Mouse (Mus musculus): ENCODE measurements at regions not wholly inside any gene's neighbourhood (a gene's known extent, or its start where the extent isn't known, plus 50 kb on each side); places are given as distances from the start of the nearest gene placed in this dataset.

GRCm38 (mm10) chr5:85954526-85954925, 110.9 kb downstream of the Cenpc1 start:
- no peak for DNase-seq

GRCm38 (mm10) chr5:85936667-85937314, 128.6 kb downstream of the Cenpc1 start:
- DNase-seq, result peak; percentile 43

- DNase-seq, result no peak
Measured at GRCm38 (mm10) chr5:85918288-85918687, 147.1 kb downstream of the Cenpc1 start.

GRCm38 (mm10) chr5:85915000-85915399, 150.4 kb downstream of the Cenpc1 start:
- DNase-seq, result no peak

- DNase-seq, result no peak
Measured at GRCm38 (mm10) chr5:85896452-85896851, 168.9 kb downstream of the Cenpc1 start.

GRCm38 (mm10) chr5:85895814-85896213, 169.6 kb downstream of the Cenpc1 start:
- no peak for DNase-seq

- DNase-seq, result no peak
Measured at GRCm38 (mm10) chr5:85870311-85870710, 195.1 kb downstream of the Cenpc1 start.

GRCm38 (mm10) chr5:85832556-85832955, 232.8 kb downstream of the Cenpc1 start:
- DNase-seq, result no peak

- DNase-seq, result no peak
Measured at GRCm38 (mm10) chr5:85795531-85796197, 269.7 kb downstream of the Cenpc1 start.

GRCm38 (mm10) chr5:85793148-85793547, 272.2 kb downstream of the Cenpc1 start:
- DNase-seq, result no peak

GRCm38 (mm10) chr5:85780730-85781454, 284.5 kb downstream of the Cenpc1 start:
- DNase-seq, result no peak

- DNase-seq, result no peak
Measured at GRCm38 (mm10) chr5:85780017-85780416, 285.4 kb downstream of the Cenpc1 start.

GRCm38 (mm10) chr5:85779205-85779604, 286.2 kb downstream of the Cenpc1 start:
- DNase-seq, result no peak

GRCm38 (mm10) chr5:85772660-85773059, 292.7 kb downstream of the Cenpc1 start:
- no peak for DNase-seq

- no peak for DNase-seq
Measured at GRCm38 (mm10) chr5:85772086-85772485, 293.3 kb downstream of the Cenpc1 start.

GRCm38 (mm10) chr5:85767157-85767556, 298.2 kb downstream of the Cenpc1 start:
- no peak for DNase-seq

GRCm38 (mm10) chr5:85756716-85757115, 308.7 kb downstream of the Cenpc1 start:
- DNase-seq, result no peak

- no peak for DNase-seq
Measured at GRCm38 (mm10) chr5:85754227-85754626, 311.2 kb downstream of the Cenpc1 start.

- DNase-seq, result no peak
Measured at GRCm38 (mm10) chr5:85753109-85753508, 312.3 kb downstream of the Cenpc1 start.

- no peak for DNase-seq
Measured at GRCm38 (mm10) chr5:85751649-85752048, 313.7 kb downstream of the Cenpc1 start.

- no peak for DNase-seq
Measured at GRCm38 (mm10) chr5:85750893-85751292, 314.5 kb downstream of the Cenpc1 start.

GRCm38 (mm10) chr5:85729613-85730012, 335.8 kb downstream of the Cenpc1 start:
- DNase-seq, result no peak

GRCm38 (mm10) chr5:85707345-85707744, 358.0 kb downstream of the Cenpc1 start:
- no peak for DNase-seq

- no peak for DNase-seq
Measured at GRCm38 (mm10) chr5:85706598-85706997, 358.8 kb downstream of the Cenpc1 start.
